Mouse (Mus musculus) forebrain, postnatal 0 days (tissue): ENCODE results near the gene Tdg. TPM values are rescaled to one million over a fixed set of nuclear protein-coding genes. Genes with fewer than 3 reads are reported as not detected.

Experiments used
- ATAC-seq: fragments of 200-750 bp; cut with Nextera tagmentation; 2 replicates; pipeline ENCODE4 v1.8.0; 2017; ENCODE audit warnings: mild to moderate bottlenecking, moderate library complexity
- DNase-seq: peaks from one replicate; pipeline ENCODE4 v3.0.0-alpha.2; 2015
- H3K27ac ChIP-seq: fragments of 300-500 bp; sonication (generic); 2 replicates; pipeline ENCODE4 v1.5.1; 2014; ENCODE audit warnings: low read depth, mild to moderate bottlenecking, antibody characterized with exemption, low read length, moderate library complexity, mixed read lengths
- H3K27me3 ChIP-seq: fragments of 300-500 bp; sonication (generic); 2 replicates; pipeline ENCODE4 v1.6.1; 2014; ENCODE audit warnings: mild to moderate bottlenecking, low read length, mixed read lengths; ENCODE audit not compliant: insufficient read depth
- H3K36me3 ChIP-seq: fragments of 300-500 bp; sonication (generic); 2 replicates; pipeline ENCODE4 v1.6.1; 2014; ENCODE audit warnings: mild to moderate bottlenecking, moderate library complexity; ENCODE audit not compliant: insufficient read depth
- H3K4me1 ChIP-seq: fragments of 300-500 bp; sonication (generic); 2 replicates; pipeline ENCODE4 v1.6.1; 2014; ENCODE audit warnings: antibody characterized with exemption; ENCODE audit not compliant: insufficient read depth
- H3K4me2 ChIP-seq: fragments of 300-500 bp; sonication (generic); 2 replicates; pipeline ENCODE4 v1.6.1; 2014; ENCODE audit warnings: low read depth, mild to moderate bottlenecking, moderate library complexity
- H3K4me3 ChIP-seq: fragments of 300-500 bp; sonication (generic); 2 replicates; pipeline ENCODE4 v1.5.1; 2014; ENCODE audit warnings: low read depth, low read length, mixed read lengths
- H3K9ac ChIP-seq: fragments of 300-500 bp; sonication (generic); 2 replicates; pipeline ENCODE4 v1.6.1; 2014; ENCODE audit warnings: mild to moderate bottlenecking
- H3K9me3 ChIP-seq: fragments of 300-500 bp; sonication (generic); 2 replicates; pipeline ENCODE4 v1.6.1; 2016; ENCODE audit warnings: low read length
- CTCF ChIP-seq: sonication (generic); IDR thresholded peaks from 2 replicates; pipeline ENCODE4 v1.5.1; 2016; ENCODE audit warnings: antibody characterized with exemption, control low read depth, low read depth
- WGBS: fragments of 180-500 bp; shearing (Covaris S2); extraction: QIAGEN DNeasy Blood & Tissue Kit; methylation state at CpG from one replicate; pipeline ENCODE4 v1.1.7; 2014; 5-methylcytosine and 5-hydroxymethylcytosine counted together
- polyA plus RNA-seq: library from polyadenylated mRNA; unstranded; fragments of >200 nt; fragmentation: Nextera tagmentation; extraction: Ambion mirVana; gene quantifications from 2 replicates; pipeline ENCODE4 v1.2.1, GENCODE M21; 2015
- total RNA-seq: library from RNA; depleted of rRNA; stranded (reverse); fragments of >200 nt; gene quantifications from 2 replicates; pipeline ENCODE4 v1.2.3, GENCODE M21; 2014

Gene Tdg
- total and polyA plus RNA-seq, 2 experiments from 2014 or later: 99.5 to 142 TPM

- ATAC-seq (no peak), DNase-seq (no peak)
- Histone ChIP-seq H3K9ac (no peak overlapping the region), H3K4me3 (no peak overlapping the region), H3K27me3 (no peaks in the 10 kb centered on the region), H3K4me1 (no peaks in the 10 kb centered on the region), H3K36me3 (no peaks in the 10 kb centered on the region), H3K9me3 (no peaks in the 10 kb centered on the region), H3K4me2 (no peak overlapping the region), H3K27ac (no peak overlapping the region)
- no peak for TF ChIP-seq CTCF
- WGBS: 78% methylated on average over 2 of the region's 2 CpGs
Observed at GRCm38 (mm10) chr10:82663289-82663688, 33.7 kb downstream of the Tdg start.

DNA sequence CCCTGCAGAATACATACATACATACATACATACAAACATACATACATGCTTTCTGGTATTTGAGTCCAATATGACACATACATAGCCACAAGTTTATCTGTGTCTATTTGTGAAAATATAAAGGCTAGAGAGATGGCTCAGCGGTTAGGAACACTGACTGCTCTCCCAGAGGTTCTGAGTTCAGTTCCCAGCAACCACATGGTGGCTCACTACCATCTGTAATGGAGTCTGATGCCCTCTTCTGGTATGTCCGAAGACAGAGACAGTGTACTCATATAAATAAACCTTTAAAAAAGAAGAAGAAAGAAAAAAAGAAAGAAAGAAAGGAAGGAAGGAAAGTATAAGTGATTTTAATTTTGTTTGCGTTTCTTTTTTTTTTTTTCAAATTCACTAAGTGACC, 36.3 kb downstream of the Tdg start:
- Histone ChIP-seq H3K4me3 (no peak overlapping the region), H3K27me3 (no peaks in the 10 kb centered on the region), H3K9ac (no peak overlapping the region), H3K9me3 (no peaks in the 10 kb centered on the region), H3K4me2 (no peak overlapping the region), H3K36me3 (no peaks in the 10 kb centered on the region), H3K4me1 (no peaks in the 10 kb centered on the region), H3K27ac (no peak overlapping the region)
- ATAC-seq (no peak), DNase-seq (no peak)
- TF ChIP-seq CTCF: no peak
- 65% methylated on average over 3 of the region's 3 CpGs for WGBS

DNA sequence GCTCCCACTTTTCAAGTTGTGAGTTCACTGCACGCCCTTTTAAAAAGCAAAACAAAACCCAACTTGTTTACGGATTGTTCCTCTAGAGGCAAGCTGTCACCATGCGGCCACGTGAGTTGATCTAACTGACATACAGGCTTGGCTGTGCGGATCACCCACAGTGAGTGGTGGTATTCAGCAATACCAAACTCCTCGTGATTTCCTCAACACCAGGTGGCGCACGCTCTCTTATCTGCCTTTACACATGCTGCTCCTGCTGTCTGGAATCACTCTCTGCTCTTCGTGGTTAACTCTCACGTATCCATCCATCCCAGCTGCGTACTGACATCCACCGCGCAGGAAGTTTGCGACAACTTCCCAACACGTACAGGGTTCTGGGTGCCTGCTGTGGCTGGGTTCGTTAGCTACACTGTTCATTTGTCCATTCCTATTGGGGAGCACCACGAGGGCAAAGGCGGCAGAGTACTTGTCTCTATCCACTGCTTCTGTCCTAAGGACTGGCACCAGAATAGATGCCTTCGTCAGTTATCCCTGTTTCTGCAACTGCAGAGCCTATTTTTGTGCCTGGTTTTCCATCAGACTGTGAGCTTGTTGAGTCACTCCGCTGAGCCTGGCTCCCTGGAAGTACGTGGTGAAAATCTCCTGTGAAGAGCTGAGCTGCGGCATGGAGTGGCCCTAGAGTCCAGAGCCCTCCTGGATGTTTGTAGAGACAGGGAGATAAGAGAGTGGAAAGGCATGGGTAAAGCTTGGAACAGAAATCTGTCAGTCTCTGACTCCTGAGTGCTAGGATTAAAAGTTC, 37.0 kb downstream of the Tdg start:
- no peak overlapping the region for H3K9ac ChIP-seq
- peak; percentile 98 for TF ChIP-seq CTCF
- peak; percentile 92 for DNase-seq
- H3K4me2 ChIP-seq: peak overlapping the region; percentile 18
- no peaks in the 10 kb centered on the region for H3K4me1 ChIP-seq
- ATAC-seq: peak; percentile 82
- no peaks in the 10 kb centered on the region for H3K27me3 ChIP-seq
- no peak overlapping the region for H3K27ac ChIP-seq
- H3K36me3 ChIP-seq: no peaks in the 10 kb centered on the region
- H3K4me3 ChIP-seq: no peak overlapping the region
- WGBS: 17% methylated on average over 22 of the region's 22 CpGs
- no peaks in the 10 kb centered on the region for H3K9me3 ChIP-seq

- Histone ChIP-seq H3K36me3 (no peaks in the 10 kb centered on the region), H3K4me2 (no peak overlapping the region), H3K27me3 (no peaks in the 10 kb centered on the region), H3K4me3 (no peak overlapping the region), H3K4me1 (no peaks in the 10 kb centered on the region), H3K9me3 (no peaks in the 10 kb centered on the region), H3K9ac (no peak overlapping the region), H3K27ac (no peak overlapping the region)
- DNase-seq (no peak), ATAC-seq (no peak)
- WGBS: 74% methylated on average over 6 of the region's 6 CpGs
- TF ChIP-seq CTCF: no peak
Observed at GRCm38 (mm10) chr10:82670205-82670604, 40.6 kb downstream of the Tdg start.

- ATAC-seq: no peak
Observed at GRCm38 (mm10) chr10:82676949-82677348, 47.3 kb downstream of the Tdg start.

DNA sequence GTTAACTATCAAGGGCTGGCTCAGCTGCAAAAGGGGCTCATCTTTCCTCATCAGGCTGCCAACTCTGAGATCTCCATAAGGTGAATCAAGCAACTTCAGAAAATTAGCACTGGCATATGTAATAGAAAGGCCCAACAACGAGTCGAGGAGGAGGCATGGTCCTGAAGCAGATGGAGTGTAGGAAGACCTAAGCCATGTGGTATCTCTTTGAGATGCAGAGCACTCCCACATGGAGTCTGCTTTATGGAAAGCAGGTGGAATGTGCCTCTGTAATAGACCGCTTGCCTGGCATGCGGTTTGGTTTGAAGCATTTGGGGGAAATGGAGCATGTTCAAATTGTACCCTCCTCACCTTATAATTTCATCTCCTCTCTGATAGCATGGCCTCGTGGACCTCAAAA, 51.1 kb downstream of the Tdg start:
- Histone ChIP-seq H3K9me3 (no peaks in the 10 kb centered on the region), H3K4me1 (no peaks in the 10 kb centered on the region), H3K4me2 (no peak overlapping the region), H3K36me3 (no peaks in the 10 kb centered on the region), H3K27ac (no peak overlapping the region), H3K4me3 (no peak overlapping the region), H3K9ac (no peak overlapping the region), H3K27me3 (no peaks in the 10 kb centered on the region)
- TF ChIP-seq CTCF: no peak
- DNase-seq (no peak), ATAC-seq (no peak)
- 78% methylated on average over 5 of the region's 5 CpGs for WGBS

More at GRCm38 (mm10) chr10:82676949-82677348, 47.3 kb downstream of the Tdg start:
- H3K4me2 ChIP-seq: no peak overlapping the region
- DNase-seq: no peak
- H3K9ac ChIP-seq: no peak overlapping the region
- no peak for TF ChIP-seq CTCF
- no peak overlapping the region for H3K4me3 ChIP-seq
- H3K4me1 ChIP-seq: no peaks in the 10 kb centered on the region
- H3K27ac ChIP-seq: no peak overlapping the region
- H3K9me3 ChIP-seq: no peaks in the 10 kb centered on the region
- 73% methylated on average over 6 of the region's 6 CpGs for WGBS
- H3K27me3 ChIP-seq: no peaks in the 10 kb centered on the region
- no peaks in the 10 kb centered on the region for H3K36me3 ChIP-seq

- no peak overlapping the region for H3K4me2 ChIP-seq
- no peak for DNase-seq
Observed at GRCm38 (mm10) chr10:82681639-82682038, 52.0 kb downstream of the Tdg start.

More at GRCm38 (mm10) chr10:82681639-82682038, 52.0 kb downstream of the Tdg start:
- no peak overlapping the region for H3K27ac ChIP-seq
- H3K9me3 ChIP-seq: no peaks in the 10 kb centered on the region
- H3K27me3 ChIP-seq: no peaks in the 10 kb centered on the region
- H3K36me3 ChIP-seq: no peaks in the 10 kb centered on the region
- TF ChIP-seq CTCF: no peak
- 73% methylated on average over 7 of the region's 7 CpGs for WGBS
- H3K9ac ChIP-seq: no peak overlapping the region
- H3K4me3 ChIP-seq: no peak overlapping the region
- ATAC-seq: no peak
- H3K4me1 ChIP-seq: no peaks in the 10 kb centered on the region
